Mouse (Mus musculus): ENCODE measurements around the gene Setd7. TPM values are rescaled to one million over a fixed set of nuclear protein-coding genes. Genes with fewer than 3 reads are reported as not detected.

Setd7 gene
- total and polyA plus RNA-seq, 3 experiments: 11.3 to 37.9 (median 15.3) TPM

GRCm38 (mm10) chr3:51539567-51540408 lies 20.9 kb downstream of the Setd7 start:
- peak; percentile 81 for DNase-seq (ENCODE audit: low read depth, low spot score)
- Histone ChIP-seq H3K9ac (ENCODE audit: control insufficient read depth, low read depth, low read length, poor library complexity, severe bottlenecking) (no peak overlapping the region), H3K27ac (ENCODE audit: control insufficient read depth, low read depth, low read length) (no peak overlapping the region), H3K4me3 (ENCODE audit: control insufficient read depth in 1 of 2, insufficient read depth in 1 of 2, low read depth in 2 of 2, low read length in 2 of 2) (no peak overlapping the region), H3K4me1 (ENCODE audit: control insufficient read depth in 1 of 2, insufficient read depth in 2 of 2, low read length in 2 of 2) (no peaks in the 10 kb centered on the region), H3K27me3 (ENCODE audit: control insufficient read depth in 1 of 2, insufficient read depth in 2 of 2, low read length in 2 of 2) (no peaks in the 10 kb centered on the region), H3K79me2 (ENCODE audit: control insufficient read depth, insufficient read depth, low read length, poor library complexity) (no peaks in the 10 kb centered on the region), H3K36me3 (ENCODE audit: control insufficient read depth in 1 of 2, insufficient read depth in 2 of 2, low read length in 2 of 2) (peaks cover 0 to 28% of the 10 kb centered on the region in 2 experiments; a peak in 2 of 4 replicates), H3K9me3 (replicated peaks; ENCODE audit: insufficient read depth, low read length) (no peaks in the 10 kb centered on the region)
- TF ChIP-seq HCFC1 (IDR thresholded peaks at IDR 0.05; ENCODE audit: low read depth, low read length) (peak; percentile 46; the same call in 1 of the 2 replicates), E2F4 (IDR thresholded peaks at IDR 0.05; ENCODE audit: borderline replicate concordance, low read depth, low read length) (no peak), SMC3 (IDR thresholded peaks at IDR 0.05; ENCODE audit: low read depth, low read length) (peak; percentile 73), TBP (IDR thresholded peaks at IDR 0.05; ENCODE audit: low read depth, low read length) (no peak), POLR2AphosphoS2 (IDR thresholded peaks at IDR 0.05; ENCODE audit: low read length) (no peak), CTCF (IDR thresholded peaks at IDR 0.05 in 2 of 3, conservative IDR thresholded peaks at IDR 0.05 in 1 of 3; ENCODE audit: control insufficient read depth in 1 of 3, insufficient read depth in 1 of 3, low read depth in 2 of 3, low read length in 3 of 3, poor library complexity in 1 of 3, severe bottlenecking in 1 of 3) (peak; percentile 82 to 96 (median 87)), ZC3H11A (IDR thresholded peaks at IDR 0.05; ENCODE audit: low read depth, low read length) (peak; percentile 46; the same call in 1 of the 2 replicates), ZKSCAN1 (IDR thresholded peaks at IDR 0.05; ENCODE audit: low read depth, low read length) (no peak), JUND (IDR thresholded peaks at IDR 0.05; ENCODE audit: low read depth, low read length) (no peak), SIN3A (IDR thresholded peaks at IDR 0.05; ENCODE audit: low read length) (no peak), RAD21 (IDR thresholded peaks at IDR 0.05; ENCODE audit: low read depth, low read length) (peak; percentile 53), POLR2A (IDR thresholded peaks at IDR 0.05; ENCODE audit: control insufficient read depth in 1 of 2, insufficient read depth in 1 of 2, low read depth in 1 of 2, low read length in 2 of 2, poor library complexity in 1 of 2) (no peak)

GRCm38 (mm10) chr3:51534013-51534412 lies 26.7 kb downstream of the Setd7 start:
- Histone ChIP-seq H3K27ac (ENCODE audit: control insufficient read depth, low read depth, low read length) (no peak overlapping the region), H3K36me3 (ENCODE audit: control insufficient read depth in 1 of 2, insufficient read depth in 2 of 2, low read length in 2 of 2) (peaks cover 0 to 26% of the 10 kb centered on the region in 2 experiments; a peak in 2 of 4 replicates)

More at GRCm38 (mm10) chr3:51534013-51534412, 26.7 kb downstream of the Setd7 start:
- TF ChIP-seq CTCF (IDR thresholded peaks at IDR 0.05 in 2 of 3, conservative IDR thresholded peaks at IDR 0.05 in 1 of 3; ENCODE audit: control insufficient read depth in 1 of 3, insufficient read depth in 1 of 3, low read depth in 2 of 3, low read length in 3 of 3, poor library complexity in 1 of 3, severe bottlenecking in 1 of 3) (no peak), TBP (IDR thresholded peaks at IDR 0.05; ENCODE audit: low read depth, low read length) (no peak), POLR2AphosphoS2 (IDR thresholded peaks at IDR 0.05; ENCODE audit: low read length) (no peak), UBTF (IDR thresholded peaks at IDR 0.05; ENCODE audit: borderline replicate concordance, insufficient read depth, low read depth, low read length) (no peak), E2F4 (IDR thresholded peaks at IDR 0.05; ENCODE audit: borderline replicate concordance, low read depth, low read length) (no peak), GATA1 (IDR thresholded peaks at IDR 0.05; ENCODE audit: low read depth, low read length) (no peak), POLR2A (IDR thresholded peaks at IDR 0.05; ENCODE audit: control insufficient read depth in 1 of 2, insufficient read depth in 1 of 2, low read depth in 1 of 2, low read length in 2 of 2, poor library complexity in 1 of 2) (no peak), ZKSCAN1 (IDR thresholded peaks at IDR 0.05; ENCODE audit: low read depth, low read length) (no peak)
- no peak for DNase-seq (ENCODE audit: low read depth, low spot score)
- H3K79me2 ChIP-seq (ENCODE audit: control insufficient read depth, insufficient read depth, low read length, poor library complexity): no peaks in the 10 kb centered on the region
- no peak overlapping the region for H3K9ac ChIP-seq (ENCODE audit: control insufficient read depth, low read depth, low read length, poor library complexity, severe bottlenecking)
- no peak overlapping the region for H3K4me3 ChIP-seq (ENCODE audit: control insufficient read depth in 1 of 2, insufficient read depth in 1 of 2, low read depth in 2 of 2, low read length in 2 of 2)
- H3K4me1 ChIP-seq (ENCODE audit: control insufficient read depth in 1 of 2, insufficient read depth in 2 of 2, low read length in 2 of 2): no peaks in the 10 kb centered on the region
- no peaks in the 10 kb centered on the region for H3K27me3 ChIP-seq (ENCODE audit: control insufficient read depth in 1 of 2, insufficient read depth in 2 of 2, low read length in 2 of 2)
- no peaks in the 10 kb centered on the region for H3K9me3 ChIP-seq (replicated peaks; ENCODE audit: insufficient read depth, low read length)
